Mouse (Mus musculus) liver, embryonic 11.5 days (tissue): Measurements from ENCODE around the gene Ppp1r2. TPM values are rescaled to one million over a fixed set of nuclear protein-coding genes. Genes with fewer than 3 reads are reported as not detected.

Experiments
- ATAC-seq: fragments of 200-750 bp; cut with Nextera tagmentation; replicated peaks from 2 replicates; pipeline ENCODE4 v1.8.0; 2017; ENCODE audit warnings: moderate number of reproducible peaks, mild to moderate bottlenecking, moderate TSS enrichment, moderate library complexity; ENCODE audit not compliant: low FRiP score
- DNase-seq: peaks from one replicate; pipeline ENCODE4 v3.0.0-alpha.2; 2017; ENCODE audit warnings: low spot score
- H3K27ac ChIP-seq: fragments of 300-500 bp; sonication (generic); 2 replicates; pipeline ENCODE4 v1.5.1; 2014; ENCODE audit warnings: mild to moderate bottlenecking, low read depth, low read length, control low read depth
- H3K27me3 ChIP-seq: fragments of 300-500 bp; sonication (generic); replicated peaks from 2 replicates; pipeline ENCODE4 v1.6.1; 2014; ENCODE audit warnings: low read length, mixed read lengths; ENCODE audit not compliant: control insufficient read depth, insufficient read depth
- H3K36me3 ChIP-seq: fragments of 300-500 bp; sonication (generic); 2 replicates; pipeline ENCODE4 v1.6.1; 2014; ENCODE audit warnings: mild to moderate bottlenecking, low read length, moderate library complexity, mixed read lengths; ENCODE audit not compliant: control insufficient read depth, insufficient read depth
- H3K4me1 ChIP-seq: fragments of 300-500 bp; sonication (generic); replicated peaks from 2 replicates; pipeline ENCODE4 v1.6.1; 2014; ENCODE audit warnings: low read length, mixed read lengths; ENCODE audit not compliant: control insufficient read depth, insufficient read depth
- H3K4me2 ChIP-seq: fragments of 300-500 bp; sonication (generic); 2 replicates; pipeline ENCODE4 v1.6.1; 2014; ENCODE audit warnings: mild to moderate bottlenecking, control low read depth, moderate library complexity
- H3K4me3 ChIP-seq: fragments of 300-500 bp; sonication (generic); 2 replicates; pipeline ENCODE4 v1.5.1; 2014; ENCODE audit warnings: low read depth, low read length, control low read depth
- H3K9ac ChIP-seq: fragments of 300-500 bp; sonication (generic); 2 replicates; pipeline ENCODE4 v1.6.1; 2014; ENCODE audit warnings: low read depth, low read length, control low read depth
- H3K9me3 ChIP-seq: fragments of 300-500 bp; sonication (generic); 2 replicates; pipeline ENCODE4 v1.6.1; 2016; ENCODE audit warnings: low read length, inconsistent platforms, mixed read lengths; ENCODE audit not compliant: control insufficient read depth
- WGBS: fragments of 180-500 bp; shearing (Covaris S2); extraction: QIAGEN DNeasy Blood & Tissue Kit; methylation state at CpG from one replicate; pipeline ENCODE4 v1.1.7; 2014; 5-methylcytosine and 5-hydroxymethylcytosine counted together
- polyA plus RNA-seq: library from polyadenylated mRNA; unstranded; fragments of >200 nt; fragmentation: Nextera tagmentation; extraction: Ambion mirVana; gene quantifications from 2 replicates; pipeline ENCODE4 v1.2.1, GENCODE M21; 2014

Ppp1r2 gene
- polyA plus RNA-seq, 1 experiment from 2014 or later = 69.0 TPM

- Histone ChIP-seq H3K27me3 (peaks cover 4% of the 10 kb centered on the region; the same call in 1 of the 2 replicates), H3K9ac (no peak overlapping the region), H3K4me3 (no peak overlapping the region), H3K36me3 (no peaks in the 10 kb centered on the region), H3K4me2 (no peak overlapping the region), H3K27ac (no peak overlapping the region), H3K4me1 (no peaks in the 10 kb centered on the region; the same call in 1 of the 2 replicates), H3K9me3 (no peaks in the 10 kb centered on the region; the same call in 1 of the 2 replicates)
- no peak for ATAC-seq
- 84% methylated on average over 6 of the region's 6 CpGs for WGBS
- DNase-seq = no peak
Observed at GRCm38 (mm10) chr16:31213463-31213862, 61.6 kb downstream of the Ppp1r2 start.

- Histone ChIP-seq H3K27me3 (peaks cover 4% of the 10 kb centered on the region; the same call in 1 of the 2 replicates), H3K4me2 (no peak overlapping the region), H3K4me3 (no peak overlapping the region), H3K9me3 (no peaks in the 10 kb centered on the region), H3K27ac (no peak overlapping the region), H3K9ac (no peak overlapping the region), H3K4me1 (no peaks in the 10 kb centered on the region; the same call in 1 of the 2 replicates), H3K36me3 (no peaks in the 10 kb centered on the region)
- DNase-seq = no peak
- no peak for ATAC-seq
- 76% methylated on average over 9 of the region's 9 CpGs for WGBS
Observed at GRCm38 (mm10) chr16:31211503-31211902, 63.6 kb downstream of the Ppp1r2 start.

- Histone ChIP-seq H3K4me1 (no peaks in the 10 kb centered on the region; the same call in 1 of the 2 replicates), H3K36me3 (no peaks in the 10 kb centered on the region), H3K27ac (no peak overlapping the region), H3K9me3 (no peaks in the 10 kb centered on the region), H3K9ac (no peak overlapping the region), H3K4me2 (no peak overlapping the region), H3K4me3 (no peak overlapping the region), H3K27me3 (peaks cover 4% of the 10 kb centered on the region; the same call in 1 of the 2 replicates)
- ATAC-seq = no peak
- 47% methylated on average over 4 of the region's 4 CpGs for WGBS
- no peak for DNase-seq
Observed at GRCm38 (mm10) chr16:31210453-31210852, 64.6 kb downstream of the Ppp1r2 start.

- Histone ChIP-seq H3K9ac (no peak overlapping the region), H3K36me3 (no peaks in the 10 kb centered on the region), H3K9me3 (no peaks in the 10 kb centered on the region), H3K4me2 (no peak overlapping the region), H3K4me1 (no peaks in the 10 kb centered on the region; the same call in 1 of the 2 replicates), H3K4me3 (no peak overlapping the region), H3K27ac (no peak overlapping the region), H3K27me3 (peaks cover 4% of the 10 kb centered on the region; the same call in 1 of the 2 replicates)
- ATAC-seq (no peak), DNase-seq (no peak)
- WGBS = 33% methylated on average over 5 of the region's 5 CpGs
Observed at GRCm38 (mm10) chr16:31209911-31210310, 65.2 kb downstream of the Ppp1r2 start.

- Histone ChIP-seq H3K36me3 (no peaks in the 10 kb centered on the region), H3K9me3 (no peaks in the 10 kb centered on the region), H3K4me2 (no peak overlapping the region), H3K4me1 (no peaks in the 10 kb centered on the region; the same call in none of the 2 replicates), H3K27ac (no peak overlapping the region), H3K9ac (no peak overlapping the region), H3K27me3 (peaks cover 4% of the 10 kb centered on the region; the same call in 1 of the 2 replicates), H3K4me3 (no peak overlapping the region)
- ATAC-seq = no peak
- whole genome bisulfite sequencing = 55% methylated on average over 5 of the region's 7 CpGs
- DNase-seq = no peak
Observed at GRCm38 (mm10) chr16:31205726-31206125, 69.4 kb downstream of the Ppp1r2 start.

- H3K27ac ChIP-seq = no peak overlapping the region
- peaks cover 4% of the 10 kb centered on the region; the same call in 1 of the 2 replicates for H3K27me3 ChIP-seq
- no peak overlapping the region for H3K9ac ChIP-seq
- H3K4me1 ChIP-seq = no peaks in the 10 kb centered on the region; the same call in none of the 2 replicates
- DNase-seq = no peak
- H3K4me3 ChIP-seq = no peak overlapping the region
- H3K4me2 ChIP-seq = no peak overlapping the region
- ATAC-seq = no peak
- no peaks in the 10 kb centered on the region for H3K9me3 ChIP-seq
- H3K36me3 ChIP-seq = no peaks in the 10 kb centered on the region
- 81% methylated on average over 8 of the region's 8 CpGs for WGBS
Observed at GRCm38 (mm10) chr16:31205187-31205586, 69.9 kb downstream of the Ppp1r2 start.

- no peaks in the 10 kb centered on the region for H3K9me3 ChIP-seq
- no peak for DNase-seq
- H3K27ac ChIP-seq = no peak overlapping the region
- whole genome bisulfite sequencing = 67% methylated on average over 1 of the region's 1 CpGs
- H3K36me3 ChIP-seq = no peaks in the 10 kb centered on the region
- no peak for ATAC-seq
- no peak overlapping the region for H3K4me3 ChIP-seq
- H3K4me2 ChIP-seq = no peak overlapping the region
- peaks cover 4% of the 10 kb centered on the region; the same call in 1 of the 2 replicates for H3K27me3 ChIP-seq
- H3K4me1 ChIP-seq = peaks cover 3% of the 10 kb centered on the region; the same call in 1 of the 2 replicates
- H3K9ac ChIP-seq = no peak overlapping the region
Observed at GRCm38 (mm10) chr16:31204216-31204615, 70.9 kb downstream of the Ppp1r2 start.

GRCm38 (mm10) chr16:31201704-31202103, 73.4 kb downstream of the Ppp1r2 start:
- no peak overlapping the region for H3K9ac ChIP-seq
- H3K27ac ChIP-seq = no peak overlapping the region
- ATAC-seq (no peak), DNase-seq (no peak)
- H3K4me1 ChIP-seq = peaks cover 3% of the 10 kb centered on the region; the same call in 1 of the 2 replicates
- peak overlapping the region; percentile 27; the same call in 1 of the 2 replicates for H3K4me3 ChIP-seq
- H3K4me2 ChIP-seq = peak overlapping the region; percentile 96
- H3K9me3 ChIP-seq = no peaks in the 10 kb centered on the region
- WGBS = 61% methylated on average over 2 of the region's 2 CpGs
- no peaks in the 10 kb centered on the region for H3K36me3 ChIP-seq
- no peaks in the 10 kb centered on the region for H3K27me3 ChIP-seq
